Comparison of ENCODE assay signal across 8 mouse cellular contexts in the genomic region with DNA sequence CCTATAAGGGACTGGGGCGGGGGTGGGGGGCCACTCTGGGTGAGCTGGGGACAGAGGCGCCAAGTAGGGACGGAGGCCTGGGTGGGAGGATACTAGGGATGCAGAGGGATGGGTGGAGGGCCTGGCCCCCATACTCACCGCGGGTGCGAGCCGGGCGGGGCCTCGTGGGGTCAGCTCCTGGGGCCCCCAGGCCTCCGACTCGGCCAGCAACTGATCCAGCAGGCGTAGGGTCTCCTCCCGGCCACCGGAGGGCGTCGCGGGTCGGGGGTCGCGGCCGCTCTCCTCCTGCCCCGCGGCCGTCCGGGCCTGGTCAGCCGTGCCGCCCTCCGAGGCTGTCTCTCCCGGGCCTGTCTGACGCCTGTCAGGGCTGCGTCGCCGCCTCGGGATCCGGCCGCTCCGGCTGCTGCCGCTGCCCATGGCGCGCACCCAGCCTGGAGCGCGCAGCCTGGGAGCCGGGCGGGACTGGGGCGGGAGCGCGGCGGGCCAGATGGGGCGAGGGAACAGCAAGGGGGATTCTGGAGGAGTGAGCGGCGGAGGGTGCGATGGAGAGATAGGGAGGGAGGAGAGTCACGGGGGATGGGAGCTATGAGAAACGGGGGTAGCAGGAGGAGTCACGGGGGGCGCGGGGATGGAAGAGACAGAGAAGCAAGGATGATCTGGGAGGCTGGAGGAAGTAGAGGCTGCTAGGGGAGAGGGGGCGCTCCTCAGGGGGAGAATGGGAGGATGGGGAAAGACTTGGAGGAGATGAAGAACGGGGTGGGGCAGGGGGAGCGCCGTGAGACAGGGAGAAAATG. TPM values are rescaled to one million over a fixed set of nuclear protein-coding genes. Genes with fewer than 3 reads are reported as not detected.
A peak's percentile ranks its signal among the peaks of the same experiment; 100 is the strongest.
DNase-seq lines count a peak whose midpoint lies in the region; TF ChIP-seq lines count a peak whose summit lies in the region.

No protein-coding gene starts in this region.

- H3K79me2 ChIP-seq in myocyte (ENCODE audit: control insufficient read depth, insufficient read depth), result no peaks in the 10 kb centered on the region

- DNase-seq in adrenal gland, adult 18-20 months (ENCODE audit: low spot score in 2 of 2), result peak; percentile 15 to 44
- DNase-seq in adrenal gland, adult 8-10 months, result no peak
- peak; percentile 41 for DNase-seq in urinary bladder, adult 2 months (ENCODE audit: low spot score)
- no peak for DNase-seq in urinary bladder, postnatal 10 days (ENCODE audit: low spot score)
- DNase-seq in heart, postnatal 36 days, result peak; percentile 43 to 63
- peak; percentile 27 for DNase-seq in left cerebral cortex, postnatal 4 days
- DNase-seq in thymus, postnatal 0 days (ENCODE audit: low spot score), result no peak

- H3ac ChIP-seq in myocyte (ENCODE audit: control insufficient read depth, insufficient read length), result no peak overlapping the region

- no peak for TF ChIP-seq POLR2A in myocyte (IDR thresholded peaks at IDR 0.05; ENCODE audit: insufficient read length, low read depth)

- peaks cover 11% of the 10 kb centered on the region for H3K27me3 ChIP-seq in myocyte (ENCODE audit: control insufficient read depth, insufficient read depth, insufficient read length)

- H3K4me2 ChIP-seq in myocyte (ENCODE audit: low read depth), result peak overlapping the region; percentile 65

- intact Hi-C loops in heart, postnatal 36 days (cut with DNase I), result loop anchor here (2.0 kb wide), 1 partner anchor 28 kb away; no protein-coding TSS in a partner anchor
- intact Hi-C loops in left cerebral cortex, postnatal 4 days (cut with DNase I), result no loop called here

- no peaks in the 10 kb centered on the region for H3K36me3 ChIP-seq in myocyte (ENCODE audit: control insufficient read depth, insufficient read depth)

- H3K4me3 ChIP-seq in myocyte, result peak overlapping the region; percentile 14

TF ChIP-seq in myocyte, 11 proteins besides CTCF, POLR2A, EP300 and RAD21:
- TF ChIP-seq TCF3 (IDR thresholded peaks at IDR 0.05; ENCODE audit: insufficient read length, low read depth) (no peak), SRF (IDR thresholded peaks at IDR 0.05; ENCODE audit: control insufficient read depth, insufficient read length, low read depth) (no peak)

RNA-seq across cellular contexts. Expression of gene Cys1, which starts 0.9 kb away (rescaled TPM):
- total RNA-seq in adrenal gland, adult 18-20 months (2021), result 1 to 10 TPM; 3.9 to 6.2 TPM
- total RNA-seq in adrenal gland, adult 8-10 months (2022), result 1 to 10 TPM; 4.2 to 6.5 (median 6.4) TPM
- polyA plus RNA-seq in urinary bladder, adult 2 months (2012; rRNA removed), result 49.0 and 49.9 TPM in 2 replicates
- 1 to 10 TPM; 5.5 to 6.5 TPM for total RNA-seq in heart, postnatal 36 days (2021)
- total RNA-seq in left cerebral cortex, postnatal 4 days (2021), result 1 to 10 TPM; 8.4 to 8.5 TPM
- polyA plus RNA-seq in myocyte (2012; fragmentation: generic; extraction: Trizol), result 0.26 TPM
- polyA plus RNA-seq in thymus, postnatal 0 days (2015; fragmentation: Nextera tagmentation; extraction: Ambion mirVana), result 0.89 and 0.95 TPM in 2 replicates

RNA-seq across cellular contexts. Expression of gene Rrm2, which starts 27.4 kb away (rescaled TPM):
- total RNA-seq in adrenal gland, adult 18-20 months (2021), result 1 to 10 TPM; 4.6 to 5.1 TPM
- 10 to 100 TPM in 1 of 4 experiments, 1 to 10 TPM in 3; 4.9 to 10.4 (median 6.8) TPM for total RNA-seq in adrenal gland, adult 8-10 months (2022)
- polyA plus RNA-seq in urinary bladder, adult 2 months (2012; rRNA removed), result 3.9 and 4.0 TPM in 2 replicates
- 1 to 10 TPM; 3.7 to 4.2 TPM for total RNA-seq in heart, postnatal 36 days (2021)
- total RNA-seq in left cerebral cortex, postnatal 4 days (2021), result 10 to 100 TPM; 26.0 to 29.3 TPM
- 73.0 TPM for polyA plus RNA-seq in myocyte (2012; fragmentation: generic; extraction: Trizol)
- 465 and 485 TPM in 2 replicates for polyA plus RNA-seq in thymus, postnatal 0 days (2015; fragmentation: Nextera tagmentation; extraction: Ambion mirVana)

RNA-seq across cellular contexts. Expression of gene Klf11, which starts 29.6 kb away (rescaled TPM):
- total RNA-seq in adrenal gland, adult 18-20 months (2021), result 10 to 100 TPM; 10.7 to 15.5 TPM
- 10 to 100 TPM; 10.9 to 15.3 (median 13.7) TPM for total RNA-seq in adrenal gland, adult 8-10 months (2022)
- polyA plus RNA-seq in urinary bladder, adult 2 months (2012; rRNA removed), result 12.3 and 13.1 TPM in 2 replicates
- total RNA-seq in heart, postnatal 36 days (2021), result 10 to 100 TPM; 10.9 to 16.4 TPM
- total RNA-seq in left cerebral cortex, postnatal 4 days (2021), result 10 to 100 TPM; 23.4 to 24.8 TPM
- 4.1 TPM for polyA plus RNA-seq in myocyte (2012; fragmentation: generic; extraction: Trizol)
- polyA plus RNA-seq in thymus, postnatal 0 days (2015; fragmentation: Nextera tagmentation; extraction: Ambion mirVana), result 2.8 and 5.2 TPM in 2 replicates

Comparison
In these comparisons a context has a peak if more than half of its experiments do, and no peak if none do; other contexts are left out.
1. DNase-seq: peak in adrenal gland, adult 18-20 months (2 of 2), urinary bladder, adult 2 months (single experiment), heart, postnatal 36 days (2 of 2) and left cerebral cortex, postnatal 4 days (single experiment); none in adrenal gland, adult 8-10 months (single experiment), urinary bladder, postnatal 10 days (single experiment) and thymus, postnatal 0 days (single experiment).